Mouse (Mus musculus) heart, adult 2 months (tissue): Measurements from ENCODE around the gene Chga.

Source experiments
- CTCF ChIP-seq: fragments of 200-600 bp; IDR thresholded peaks from 2 replicates; pipeline ENCODE4 v1.8.1; 2022; ENCODE audit warnings: antibody characterized with exemption, mild to moderate bottlenecking, moderate library complexity
- POLR2A ChIP-seq: fragments of 200-500 bp; IDR thresholded peaks from 2 replicates; pipeline ENCODE4 v1.6.1; 2011; ENCODE audit warnings: mild to moderate bottlenecking, low read depth, low read length, control low read depth; ENCODE audit not compliant: insufficient read depth

DNA sequence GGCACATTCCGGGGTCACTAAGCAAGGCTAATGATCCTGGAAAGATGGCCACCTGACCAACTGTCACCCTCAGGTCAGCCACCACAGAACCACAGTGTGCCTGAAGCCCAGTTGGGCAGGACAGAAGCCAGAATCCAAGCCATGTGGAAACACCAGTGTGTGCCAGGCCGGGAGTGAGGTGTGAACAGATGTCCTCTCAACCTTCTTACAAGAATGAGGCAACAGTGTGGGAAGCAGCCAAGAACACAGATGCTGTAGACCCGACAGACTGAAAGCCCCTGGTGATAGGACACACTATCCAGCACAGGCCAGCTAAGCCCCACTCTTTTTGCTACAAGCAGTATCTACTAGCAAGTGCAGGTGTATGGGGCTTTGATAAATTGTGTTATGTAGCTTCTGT lies 30.6 kb downstream of the Chga start:
- TF ChIP-seq CTCF (no peak), POLR2A (no peak)
